Mouse (Mus musculus) megakaryocyte, embryonic 14.5 days (primary cell): ENCODE results near the gene Rasgef1b. TPM values are rescaled to one million over a fixed set of nuclear protein-coding genes. Genes with fewer than 3 reads are reported as not detected.

ENCODE experiments used
- H3K27me3 ChIP-seq: replicated peaks from 2 replicates; pipeline ENCODE3; 2012; ENCODE audit warnings: inconsistent platforms
- H3K36me3 ChIP-seq: replicated peaks from 2 replicates; pipeline ENCODE3; 2012; ENCODE audit warnings: low read length, inconsistent platforms, mixed read lengths
- H3K4me1 ChIP-seq: 2 replicates; pipeline ENCODE4 v1.6.1; 2012; ENCODE audit warnings: inconsistent platforms
- H3K4me3 ChIP-seq: replicated peaks from 2 replicates; pipeline ENCODE3; 2012; ENCODE audit warnings: moderate library complexity, mild to moderate bottlenecking, inconsistent platforms
- H3K9me3 ChIP-seq: 2 replicates; pipeline ENCODE4 v1.6.1; 2012; ENCODE audit warnings: inconsistent platforms
- FLI1 ChIP-seq: IDR thresholded peaks from 2 replicates; pipeline ENCODE4 v1.6.1; 2012; ENCODE audit warnings: low read length, inconsistent platforms, mixed read lengths
- GATA1 ChIP-seq: IDR thresholded peaks from 3 replicates; pipeline ENCODE4 v1.6.1; 2012; ENCODE audit warnings: mixed read lengths, low read length, inconsistent platforms, borderline replicate concordance
- polyA plus RNA-seq: library from polyadenylated mRNA; stranded (reverse); fragments of >175 nt; gene quantifications from 2 replicates; pipeline ENCODE4 v1.2.3, GENCODE M21; 2012; ENCODE audit warnings: low replicate concordance; ENCODE audit not compliant: insufficient read depth

The Rasgef1b gene
- polyA plus RNA-seq, 1 experiment = 2.9 TPM

- no peaks in the 10 kb centered on the region for H3K4me1 ChIP-seq
- H3K27me3 ChIP-seq = peaks cover under 1% of the 10 kb centered on the region
- no peak for TF ChIP-seq FLI1
- H3K9me3 ChIP-seq = no peaks in the 10 kb centered on the region
- no peaks in the 10 kb centered on the region for H3K36me3 ChIP-seq
- H3K4me3 ChIP-seq = no peak overlapping the region
These were observed 16.9 kb downstream of the Rasgef1b start for GRCm38 (mm10) chr5:99711947-99712346.

GRCm38 (mm10) chr5:99708706-99709105 lies 20.2 kb downstream of the Rasgef1b start:
- Histone ChIP-seq H3K4me3 (no peak overlapping the region), H3K27me3 (no peaks in the 10 kb centered on the region)
- TF ChIP-seq FLI1 = no peak
- no peak for TF ChIP-seq GATA1

GRCm38 (mm10) chr5:99707261-99707660 lies 21.6 kb downstream of the Rasgef1b start:
- no peak for TF ChIP-seq FLI1
- no peak for TF ChIP-seq GATA1
- H3K4me1 ChIP-seq = no peaks in the 10 kb centered on the region
- no peaks in the 10 kb centered on the region for H3K9me3 ChIP-seq
- no peak overlapping the region for H3K4me3 ChIP-seq
- H3K27me3 ChIP-seq = no peaks in the 10 kb centered on the region
- H3K36me3 ChIP-seq = no peaks in the 10 kb centered on the region

More at GRCm38 (mm10) chr5:99708706-99709105, 20.2 kb downstream of the Rasgef1b start:
- Histone ChIP-seq H3K4me1 (no peaks in the 10 kb centered on the region), H3K36me3 (no peaks in the 10 kb centered on the region), H3K9me3 (no peaks in the 10 kb centered on the region)

GRCm38 (mm10) chr5:99701811-99702210 lies 27.1 kb downstream of the Rasgef1b start:
- Histone ChIP-seq H3K4me1 (no peaks in the 10 kb centered on the region), H3K36me3 (no peaks in the 10 kb centered on the region), H3K4me3 (no peak overlapping the region), H3K27me3 (peaks cover 6% of the 10 kb centered on the region), H3K9me3 (no peaks in the 10 kb centered on the region)
- no peak for TF ChIP-seq GATA1
- no peak for TF ChIP-seq FLI1

DNA sequence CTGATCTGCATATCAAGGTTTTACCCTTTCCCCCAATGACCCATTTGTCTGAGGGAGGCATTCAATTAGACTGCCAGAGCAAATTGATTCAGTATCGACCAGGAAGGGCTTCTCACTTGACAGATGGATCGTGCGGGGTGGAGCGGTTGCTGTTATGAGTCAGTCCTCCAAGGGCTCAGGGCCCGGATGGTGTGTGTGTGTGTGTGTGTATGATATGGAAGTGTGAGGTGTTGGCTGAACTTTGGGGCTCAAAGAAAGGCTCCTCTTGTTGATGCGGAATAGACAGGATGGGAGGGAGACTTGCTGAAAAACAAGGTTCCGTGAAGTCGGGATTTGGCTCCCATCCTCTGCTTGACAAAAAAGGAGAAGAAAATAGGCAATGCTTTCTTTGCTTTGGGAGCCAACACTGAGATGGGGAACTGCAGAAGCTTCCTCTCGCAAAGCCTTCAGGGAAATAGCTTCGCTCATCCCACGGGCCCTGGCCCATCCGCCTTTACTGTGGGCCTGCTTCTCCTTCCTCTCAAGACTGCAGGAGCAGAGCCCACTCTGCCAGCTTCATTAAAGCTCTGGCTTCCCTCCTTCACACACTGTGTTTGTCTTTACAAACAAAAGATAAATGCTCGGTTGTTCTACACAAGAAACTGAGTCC lies 34.0 kb downstream of the Rasgef1b start:
- Histone ChIP-seq H3K27me3 (peaks cover 16% of the 10 kb centered on the region), H3K36me3 (no peaks in the 10 kb centered on the region), H3K4me3 (no peak overlapping the region), H3K4me1 (peaks cover 7% of the 10 kb centered on the region), H3K9me3 (no peaks in the 10 kb centered on the region)
- no peak for TF ChIP-seq FLI1

GRCm38 (mm10) chr5:99689909-99690308 lies 39.0 kb downstream of the Rasgef1b start:
- TF ChIP-seq GATA1 = no peak
- no peak for TF ChIP-seq FLI1
- Histone ChIP-seq H3K36me3 (no peaks in the 10 kb centered on the region), H3K4me1 (peaks cover 15% of the 10 kb centered on the region), H3K4me3 (no peak overlapping the region), H3K9me3 (no peaks in the 10 kb centered on the region), H3K27me3 (peaks cover 33% of the 10 kb centered on the region)

- Histone ChIP-seq H3K27me3 (peaks cover 36% of the 10 kb centered on the region), H3K4me1 (peaks cover 15% of the 10 kb centered on the region), H3K4me3 (no peak overlapping the region), H3K36me3 (no peaks in the 10 kb centered on the region), H3K9me3 (no peaks in the 10 kb centered on the region)
- TF ChIP-seq GATA1 (no peak), FLI1 (no peak)
These were observed 41.0 kb downstream of the Rasgef1b start for GRCm38 (mm10) chr5:99687894-99688293.

DNA sequence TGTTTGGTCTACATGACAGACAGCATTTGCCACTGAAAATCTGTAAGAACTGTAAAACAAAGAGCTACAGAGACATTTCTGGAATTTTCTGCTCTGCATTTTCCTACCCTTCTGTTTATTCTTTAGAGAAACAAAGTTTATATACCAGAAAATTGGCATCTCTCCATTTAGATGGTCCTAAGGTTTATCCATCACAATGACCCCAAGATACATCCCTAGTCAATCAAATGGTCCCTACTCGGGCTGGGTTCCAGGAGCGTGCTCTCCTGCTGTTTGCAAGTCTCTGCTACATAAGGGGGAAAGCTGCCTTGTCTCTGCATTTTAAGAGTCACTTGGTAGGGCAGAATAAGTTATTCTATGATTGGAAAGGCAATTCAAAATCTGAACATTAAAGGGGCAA lies 44.8 kb downstream of the Rasgef1b start:
- TF ChIP-seq GATA1 (no peak), FLI1 (no peak)
- no peaks in the 10 kb centered on the region for H3K9me3 ChIP-seq
- H3K36me3 ChIP-seq = no peaks in the 10 kb centered on the region
- H3K4me3 ChIP-seq = no peak overlapping the region
- H3K4me1 ChIP-seq = no peaks in the 10 kb centered on the region
- H3K27me3 ChIP-seq = peaks cover 19% of the 10 kb centered on the region

DNA sequence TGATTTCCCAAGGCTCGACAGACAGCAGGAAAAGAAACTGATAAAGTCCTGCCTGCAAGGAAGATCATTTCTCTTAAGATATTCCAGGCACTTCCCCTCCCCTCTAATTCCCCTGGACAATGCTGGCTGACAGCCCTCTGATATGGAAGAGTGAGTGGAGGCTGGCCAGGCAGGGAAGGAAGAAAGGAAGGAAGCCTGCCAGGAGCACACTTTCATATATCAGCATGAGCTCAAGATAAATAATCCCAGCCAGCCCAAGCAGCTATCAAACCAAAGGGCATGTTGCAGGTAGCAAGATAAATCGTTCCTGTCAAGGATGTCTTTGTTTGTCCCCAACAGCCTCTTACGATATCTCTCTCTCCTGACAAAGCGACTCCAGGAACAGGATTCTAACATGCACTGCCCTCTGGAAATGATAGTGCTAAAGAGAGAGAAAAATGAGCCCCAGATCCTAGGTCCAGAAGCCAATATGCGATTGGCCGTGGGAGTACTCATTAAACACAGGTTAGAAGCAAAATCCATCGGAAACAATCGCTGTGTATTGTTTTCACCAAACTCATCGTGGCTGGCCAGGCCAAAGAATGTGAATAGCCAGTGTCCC lies 58.8 kb downstream of the Rasgef1b start:
- Histone ChIP-seq H3K9me3 (peaks cover 15% of the 10 kb centered on the region), H3K4me1 (peaks cover 47% of the 10 kb centered on the region), H3K36me3 (no peaks in the 10 kb centered on the region), H3K27me3 (peaks cover 3% of the 10 kb centered on the region), H3K4me3 (no peak overlapping the region)
- TF ChIP-seq GATA1 = no peak
- no peak for TF ChIP-seq FLI1

DNA sequence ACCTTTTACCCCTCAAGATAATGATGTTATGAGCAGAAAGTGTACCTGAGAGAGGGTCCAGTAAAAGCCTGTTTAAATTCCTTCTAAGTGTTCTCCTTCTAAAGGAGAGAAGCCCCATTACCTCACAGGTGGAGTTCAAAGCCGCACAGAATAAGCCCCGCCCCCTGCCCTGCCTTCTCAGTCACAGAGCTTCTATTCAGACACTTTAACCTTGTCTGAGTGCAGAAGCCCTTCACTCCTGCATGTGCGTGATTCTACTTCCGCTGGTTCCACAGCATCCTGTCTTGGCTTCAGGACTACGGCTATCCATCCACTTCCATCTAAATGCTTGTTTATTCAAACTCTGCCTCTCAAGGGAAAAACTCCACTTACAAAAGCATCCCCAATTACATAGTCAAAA lies 72.8 kb downstream of the Rasgef1b start:
- H3K36me3 ChIP-seq = no peaks in the 10 kb centered on the region
- peaks cover 18% of the 10 kb centered on the region for H3K9me3 ChIP-seq
- TF ChIP-seq GATA1 (no peak), FLI1 (no peak)
- H3K4me3 ChIP-seq = no peak overlapping the region
- peaks cover 2% of the 10 kb centered on the region for H3K4me1 ChIP-seq
- peaks cover 9% of the 10 kb centered on the region for H3K27me3 ChIP-seq
